Mouse (Mus musculus): ENCODE measurements around the gene Defb29. TPM values are rescaled to one million over a fixed set of nuclear protein-coding genes. Genes with fewer than 3 reads are reported as not detected.

Defb29 gene
- total RNA-seq, 2 experiments from 2014 or later: not detected

- Histone ChIP-seq H3K4me3 (no peak overlapping the region), H3K27ac (no peak overlapping the region)
- no peak for DNase-seq
- intact Hi-C loops (cut with DNase I): no loop called here
- TF ChIP-seq CTCF (IDR thresholded peaks at IDR 0.05): no peak
Measured at GRCm38 (mm10) chr2:152493151-152493550, 46.7 kb downstream of the Defb29 start.

GRCm38 (mm10) chr2:152490038-152490437, 49.9 kb downstream of the Defb29 start, which contains the start of gene Defb22:
Defb22 (minus strand) TSS chr2:152490138.
- intact Hi-C loops (cut with DNase I): no loop called here
- H3K27ac ChIP-seq: no peak within 1 kb of the TSS
- H3K4me3 ChIP-seq: no peak within 1 kb of the TSS
- TF ChIP-seq CTCF (IDR thresholded peaks at IDR 0.05): no peak
- DNase-seq: no peak

Other genes with a start within 250 kb of the Defb29 start
- gene Tbc1d20, start 246.3 kb downstream of the Defb29 start, total RNA-seq (2021): 10 to 100 TPM; 26.4 to 27.8 TPM
- gene Rbck1, start 207.4 kb downstream of the Defb29 start, total RNA-seq (2021): 10 to 100 TPM; 27.0 to 31.1 TPM
- gene Trib3, start 196.1 kb downstream of the Defb29 start, total RNA-seq (2021): 1 to 10 TPM; 1.2 to 1.4 TPM
- not detected for gene Nrsn2, start 163.5 kb downstream of the Defb29 start, total RNA-seq (2021)
- gene Sox12, start 142.0 kb downstream of the Defb29 start, total RNA-seq (2021): under 1 TPM; 0.53 to 0.79 TPM
- 1 to 10 TPM; 1.1 to 1.8 TPM for gene Zcchc3, start 125.1 kb downstream of the Defb29 start, total RNA-seq (2021)
- not detected for gene 6820408C15Rik, start 124.5 kb downstream of the Defb29 start, total RNA-seq (2021)
- gene Defb23, start 75.5 kb downstream of the Defb29 start, total RNA-seq (2021): not detected
- gene Defb20, start 63.0 kb downstream of the Defb29 start, total RNA-seq (2021): not detected
- gene Defb22, start 50.0 kb downstream of the Defb29 start, total RNA-seq (2021): not detected
- not detected for gene Defb26, start 28.4 kb downstream of the Defb29 start, total RNA-seq (2021)
- not detected for gene Defb28, start 21.8 kb downstream of the Defb29 start, total RNA-seq (2021)
- not detected for gene Gm17416, start 29.2 kb upstream of the Defb29 start, total RNA-seq (2021)
- gene Defb21, start 32.6 kb upstream of the Defb29 start, total RNA-seq (2021): not detected
- gene Defb19, start 40.2 kb upstream of the Defb29 start, total RNA-seq (2021): not detected
- not detected for gene Defb45, start 59.3 kb upstream of the Defb29 start, total RNA-seq (2021)
- not detected for gene Defb36, start 64.2 kb upstream of the Defb29 start, total RNA-seq (2021)
- not detected for gene Defb25, start 83.0 kb upstream of the Defb29 start, total RNA-seq (2021)
- 1 to 10 TPM; 2.4 to 3.0 TPM for gene Rem1, start 86.9 kb upstream of the Defb29 start, total RNA-seq (2021)
- gene H13, start 129.4 kb upstream of the Defb29 start, total RNA-seq (2021): 10 to 100 TPM; 32.6 to 37.3 TPM
- gene Mcts2, start 146.9 kb upstream of the Defb29 start, total RNA-seq (2021): 10 to 100 TPM; 11.1 to 12.8 TPM
- 10 to 100 TPM in 1 of 2 experiments, 1 to 10 TPM in 1; 6.7 to 26.8 TPM for gene Id1, start 196.2 kb upstream of the Defb29 start, total RNA-seq (2021)
- 1 to 10 TPM; 2.0 to 4.2 TPM for gene Cox4i2, start 214.1 kb upstream of the Defb29 start, total RNA-seq (2021)

Data from gastrocnemius, adult 2 months (tissue).